Mouse (Mus musculus) stomach, postnatal 0 days (tissue): Measurements from ENCODE around the gene Cript.

ENCODE experiments used
- CTCF ChIP-seq: IDR thresholded peaks from 2 replicates; pipeline ENCODE4 v1.5.1; 2016; ENCODE audit warnings: antibody characterized with exemption, low read depth, mild to moderate bottlenecking, moderate library complexity
- EP300 ChIP-seq: optimal IDR thresholded peaks from 2 replicates; pipeline ENCODE3; 2016; ENCODE audit warnings: antibody characterized with exemption

GRCm38 (mm10) chr17:87062639-87063038, 37.3 kb downstream of the Cript start:
- TF ChIP-seq CTCF (no peak), EP300 (no peak)
